Comparison of ENCODE assay signal across 14 mouse cellular contexts in genomic region chr14:120960991-120961390, GRCm38 (mm10). TPM values are rescaled to one million over a fixed set of nuclear protein-coding genes. Genes with fewer than 3 reads are reported as not detected.
DNase-seq lines count a peak whose midpoint lies in the region; ATAC-seq lines count a peak whose summit lies in the region.
"Had no signal": no experiment of that assay in that cellular context is flagged by ENCODE, and none has a peak within 500 bp of the region (broad histone marks: within the 10 kb centered on the region; RNA-seq: fewer than 3 reads in every experiment).

No protein-coding gene starts in this region.

- peak overlapping the region; percentile 62 for H3K27ac ChIP-seq in hindbrain, embryonic 13.5 days
- H3K27ac ChIP-seq in hindbrain, embryonic 11.5 days (ENCODE audit: low read depth, low read length) = no peak overlapping the region

- DNase-seq in hindbrain, embryonic 11.5 days (ENCODE audit: low spot score) = no peak
- DNase-seq in right cerebral cortex, adult 2 months (ENCODE audit: low spot score in 2 of 2) = peak; percentile 36 to 43
- no peak for DNase-seq in right cerebral cortex, postnatal 4 days
- peak; percentile 21 to 43 for DNase-seq in layer of hippocampus, postnatal 10 days (ENCODE audit: low spot score in 2 of 2)
- DNase-seq in adrenal gland, postnatal 14 days = no peak
- DNase-seq in embryo, embryonic 9.5 days (ENCODE audit: extremely low spot score) = no peak
- DNase-seq in gastrocnemius, postnatal 4 days (ENCODE audit: low spot score in 2 of 2) = no peak
- DNase-seq: cerebellum, adult 9-11 months; gastrocnemius, postnatal 10 days; liver; lung, postnatal 10 days had no signal

- H3K9ac ChIP-seq in hindbrain, embryonic 13.5 days = no peak overlapping the region
- no peak overlapping the region for H3K9ac ChIP-seq in hindbrain, embryonic 11.5 days (ENCODE audit: low read depth, low read length)

- ATAC-seq in hindbrain, embryonic 13.5 days (ENCODE audit: low FRiP score) = no peak
- ATAC-seq in hindbrain, embryonic 11.5 days (ENCODE audit: low FRiP score) = no peak
- ATAC-seq: activated CD4-positive, CD25-positive, alpha-beta regulatory T cell, adult 4 months had no signal

- H3K4me2 ChIP-seq in hindbrain, embryonic 13.5 days = no peak overlapping the region
- H3K4me2 ChIP-seq in hindbrain, embryonic 11.5 days (replicated peaks; ENCODE audit: low read depth, low read length) = no peak overlapping the region
- H3K4me2 ChIP-seq: heart, embryonic 11.5 days had no signal

- WGBS in hindbrain, embryonic 13.5 days = 41% methylated on average over 5 of the region's 5 CpGs
- 62% methylated on average over 5 of the region's 5 CpGs for WGBS in hindbrain, embryonic 11.5 days

- no peaks in the 10 kb centered on the region for H3K9me3 ChIP-seq in hindbrain, embryonic 13.5 days
- H3K9me3 ChIP-seq in hindbrain, embryonic 11.5 days (ENCODE audit: control insufficient read depth, low read length) = no peaks in the 10 kb centered on the region

- no peaks in the 10 kb centered on the region for H3K36me3 ChIP-seq in hindbrain, embryonic 13.5 days
- no peaks in the 10 kb centered on the region for H3K36me3 ChIP-seq in hindbrain, embryonic 11.5 days (ENCODE audit: control insufficient read depth, insufficient read depth, low read length)

- no peaks in the 10 kb centered on the region for H3K27me3 ChIP-seq in hindbrain, embryonic 13.5 days
- H3K27me3 ChIP-seq in hindbrain, embryonic 11.5 days (ENCODE audit: control insufficient read depth, insufficient read depth, low read length) = no peaks in the 10 kb centered on the region

- H3K4me3 ChIP-seq in hindbrain, embryonic 13.5 days = no peak overlapping the region
- no peak overlapping the region for H3K4me3 ChIP-seq in hindbrain, embryonic 11.5 days (ENCODE audit: low read depth, low read length)

- no peaks in the 10 kb centered on the region; the same call in 1 of the 2 replicates for H3K4me1 ChIP-seq in hindbrain, embryonic 13.5 days (replicated peaks)
- no peaks in the 10 kb centered on the region for H3K4me1 ChIP-seq in hindbrain, embryonic 11.5 days (replicated peaks; ENCODE audit: control insufficient read depth, insufficient read depth, low read length)

RNA-seq across cellular contexts. Expression of gene Ipo5, which starts 50.0 kb away (rescaled TPM):
- polyA plus RNA-seq in hindbrain, embryonic 13.5 days (2015; fragmentation: Nextera tagmentation; extraction: Ambion mirVana) = 59.7 and 61.8 TPM in 2 replicates
- 120 and 132 TPM in 2 replicates for polyA plus RNA-seq in hindbrain, embryonic 11.5 days (2014; fragmentation: Nextera tagmentation; extraction: Ambion mirVana)
- total RNA-seq in layer of hippocampus, postnatal 10 days (2021) = 100 to 1,000 TPM; 113 to 115 TPM
- 70.5 and 77.0 TPM in 2 replicates for total RNA-seq in adrenal gland, postnatal 14 days (2021)
- total RNA-seq in gastrocnemius, postnatal 4 days (2021) = 100 to 1,000 TPM; 111 to 112 TPM

Comparison
In these comparisons a context has a peak if more than half of its experiments do, and no peak if none do; other contexts are left out.
1. DNase-seq: peak in right cerebral cortex, adult 2 months (2 of 2) and layer of hippocampus, postnatal 10 days (2 of 2); none in hindbrain, embryonic 11.5 days (single experiment), right cerebral cortex, postnatal 4 days (single experiment), adrenal gland, postnatal 14 days (single experiment), embryo, embryonic 9.5 days (single experiment) and gastrocnemius, postnatal 4 days (0 of 2).